Mouse (Mus musculus) kidney, embryonic 16.5 days (tissue): ENCODE data around the gene Fads1. TPM values are rescaled to one million over a fixed set of nuclear protein-coding genes. Genes with fewer than 3 reads are reported as not detected.

ENCODE experiments used
- ATAC-seq: fragments of 200-750 bp; cut with Nextera tagmentation; 2 replicates; pipeline ENCODE4 v1.8.0; 2017; ENCODE audit warnings: moderate TSS enrichment; ENCODE audit not compliant: low FRiP score, low TSS enrichment
- H3K27ac ChIP-seq: fragments of 300-500 bp; sonication (generic); 2 replicates; pipeline ENCODE4 v1.5.1; 2014; ENCODE audit warnings: low read length
- H3K27me3 ChIP-seq: fragments of 300-500 bp; sonication (generic); 2 replicates; pipeline ENCODE4 v1.6.1; 2014; ENCODE audit warnings: low read length, control low read depth, mixed read lengths; ENCODE audit not compliant: insufficient read depth
- H3K36me3 ChIP-seq: fragments of 300-500 bp; sonication (generic); 2 replicates; pipeline ENCODE4 v1.6.1; 2014; ENCODE audit warnings: low read length, control low read depth, mixed read lengths; ENCODE audit not compliant: insufficient read depth
- H3K4me1 ChIP-seq: fragments of 300-500 bp; sonication (generic); 2 replicates; pipeline ENCODE4 v1.6.1; 2014; ENCODE audit warnings: low read length, control low read depth, mixed read lengths; ENCODE audit not compliant: insufficient read depth
- H3K4me2 ChIP-seq: fragments of 300-500 bp; sonication (generic); replicated peaks from 2 replicates; pipeline ENCODE4 v1.6.1; 2014; ENCODE audit warnings: low read depth, low read length
- H3K4me3 ChIP-seq: fragments of 300-500 bp; sonication (generic); 2 replicates; pipeline ENCODE4 v1.5.1; 2014; ENCODE audit warnings: mild to moderate bottlenecking, low read length
- H3K9ac ChIP-seq: fragments of 300-500 bp; sonication (generic); replicated peaks from 2 replicates; pipeline ENCODE4 v1.6.1; 2014; ENCODE audit warnings: low read length
- H3K9me3 ChIP-seq: fragments of 300-500 bp; sonication (generic); 2 replicates; pipeline ENCODE4 v1.6.1; 2016; ENCODE audit warnings: low read length, control low read depth
- WGBS: fragments of 180-500 bp; shearing (Covaris S2); extraction: QIAGEN DNeasy Blood & Tissue Kit; methylation state at CpG from one replicate; pipeline ENCODE4 v1.1.7; 2014; 5-methylcytosine and 5-hydroxymethylcytosine counted together
- polyA plus RNA-seq: library from polyadenylated mRNA; unstranded; fragments of >200 nt; fragmentation: Nextera tagmentation; extraction: Ambion mirVana; gene quantifications from 2 replicates; pipeline ENCODE4 v1.2.1, GENCODE M21; 2015

The Fads1 gene
- polyA plus RNA-seq, 1 experiment from 2014 or later = 95.4 TPM

- WGBS = 65% methylated on average over 6 of the region's 6 CpGs
- H3K27ac ChIP-seq = no peak overlapping the region
- H3K9ac ChIP-seq = no peak overlapping the region
- no peak overlapping the region for H3K4me2 ChIP-seq
- no peaks in the 10 kb centered on the region for H3K27me3 ChIP-seq
- H3K36me3 ChIP-seq = no peaks in the 10 kb centered on the region
- no peak overlapping the region for H3K4me3 ChIP-seq
- ATAC-seq = no peak
- H3K9me3 ChIP-seq = no peaks in the 10 kb centered on the region
- H3K4me1 ChIP-seq = peaks cover 17% of the 10 kb centered on the region
These were observed 36.9 kb downstream of the Fads1 start for GRCm38 (mm10) chr19:10219593-10219992.

GRCm38 (mm10) chr19:10221585-10221984 lies 38.9 kb downstream of the Fads1 start:
- Histone ChIP-seq H3K9me3 (no peaks in the 10 kb centered on the region), H3K27ac (no peak overlapping the region), H3K4me1 (peaks cover 28% of the 10 kb centered on the region), H3K36me3 (no peaks in the 10 kb centered on the region), H3K9ac (no peak overlapping the region), H3K27me3 (no peaks in the 10 kb centered on the region), H3K4me3 (no peak overlapping the region), H3K4me2 (no peak overlapping the region)
- 28% methylated on average over 4 of the region's 4 CpGs for WGBS
- ATAC-seq = peak; percentile 13; the same call in 1 of the 2 replicates

- Histone ChIP-seq H3K4me3 (no peak overlapping the region), H3K36me3 (no peaks in the 10 kb centered on the region), H3K27ac (no peak overlapping the region), H3K4me1 (peaks cover 28% of the 10 kb centered on the region), H3K9me3 (no peaks in the 10 kb centered on the region), H3K27me3 (no peaks in the 10 kb centered on the region), H3K4me2 (no peak overlapping the region), H3K9ac (no peak overlapping the region)
- 25% methylated on average over 8 of the region's 8 CpGs for WGBS
- ATAC-seq = no peak
These were observed 40.0 kb downstream of the Fads1 start for GRCm38 (mm10) chr19:10222656-10223055.

- Histone ChIP-seq H3K4me3 (no peak overlapping the region), H3K9me3 (no peaks in the 10 kb centered on the region), H3K4me2 (no peak overlapping the region), H3K9ac (no peak overlapping the region), H3K27me3 (no peaks in the 10 kb centered on the region), H3K4me1 (peaks cover 28% of the 10 kb centered on the region), H3K27ac (no peak overlapping the region), H3K36me3 (no peaks in the 10 kb centered on the region)
- 80% methylated on average over 4 of the region's 4 CpGs for WGBS
- no peak for ATAC-seq
These were observed 40.9 kb downstream of the Fads1 start for GRCm38 (mm10) chr19:10223561-10223960.

DNA sequence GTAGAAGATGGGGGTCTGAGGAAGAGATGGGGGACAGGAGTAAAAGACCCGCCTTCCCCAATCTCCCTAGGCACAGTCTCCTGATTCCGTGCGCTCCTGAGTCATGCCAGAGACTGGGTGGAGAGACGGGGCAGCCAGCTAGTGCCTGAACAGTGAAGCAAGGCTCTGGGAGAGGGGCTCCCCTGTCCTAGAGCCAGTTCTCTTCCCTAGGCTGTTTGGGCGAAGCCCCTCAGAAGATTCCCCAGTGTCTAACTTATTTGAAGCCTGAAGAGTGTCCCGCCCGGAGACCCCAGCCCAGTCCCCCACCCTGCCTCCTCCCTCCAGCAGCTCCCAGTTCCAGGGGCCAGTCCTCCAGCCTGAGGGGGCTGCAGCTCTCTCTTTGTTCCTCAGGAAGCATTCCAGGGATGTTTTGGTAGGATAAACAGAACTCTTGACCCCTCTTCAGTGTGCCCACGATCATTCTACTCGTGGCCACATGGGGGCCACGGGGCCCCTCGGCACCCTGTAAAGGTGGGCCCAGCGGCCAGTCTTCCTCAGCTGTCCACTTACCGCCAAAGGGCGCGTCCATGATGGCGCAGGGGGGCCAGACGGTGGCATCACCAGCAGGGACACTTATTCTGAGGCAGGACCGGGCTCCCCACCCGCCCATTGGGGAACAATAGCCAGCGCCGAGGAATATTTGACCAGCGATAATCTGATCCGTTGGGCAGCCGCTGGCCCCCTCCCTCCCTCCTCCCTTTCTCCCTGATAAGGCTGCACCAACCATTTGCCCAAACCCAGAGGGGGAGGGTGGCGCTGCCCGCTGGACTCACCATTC lies 42.2 kb downstream of the Fads1 start:
- ATAC-seq = peak; percentile 43
- 0 out of 2 replicates have a peak overlapping the region, but pooled peaks have one; percentile 8 for H3K4me3 ChIP-seq
- H3K27ac ChIP-seq = peak overlapping the region; percentile 45; the same call in 1 of the 2 replicates
- H3K36me3 ChIP-seq = no peaks in the 10 kb centered on the region
- H3K4me1 ChIP-seq = peaks cover 28% of the 10 kb centered on the region
- no peaks in the 10 kb centered on the region for H3K9me3 ChIP-seq
- peak overlapping the region; percentile 46 for H3K9ac ChIP-seq
- H3K4me2 ChIP-seq = peak overlapping the region; percentile 38
- H3K27me3 ChIP-seq = no peaks in the 10 kb centered on the region
- 21% methylated on average over 26 of the region's 26 CpGs for WGBS

DNA sequence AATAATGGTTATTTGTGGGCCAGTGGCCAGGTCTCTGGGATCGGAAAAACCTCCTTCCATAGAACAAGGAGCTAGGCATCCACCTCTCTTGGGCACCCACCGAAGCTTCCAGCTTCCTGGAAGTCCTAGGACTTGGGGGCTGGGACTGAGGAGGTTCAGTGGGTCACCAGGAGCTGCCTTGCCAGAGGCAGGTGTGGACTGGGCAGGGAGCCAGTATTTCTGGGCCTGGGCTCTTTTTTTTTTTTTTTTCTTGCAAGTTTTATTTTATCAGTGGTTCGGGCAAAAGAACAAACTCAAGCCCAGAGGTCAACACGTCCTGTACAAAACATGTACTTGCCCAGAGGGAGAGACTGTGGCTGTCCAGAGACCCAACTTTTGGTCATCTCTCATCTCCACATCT lies 43.1 kb downstream of the Fads1 start:
- Histone ChIP-seq H3K4me1 (peaks cover 28% of the 10 kb centered on the region), H3K36me3 (no peaks in the 10 kb centered on the region), H3K27me3 (no peaks in the 10 kb centered on the region), H3K4me3 (no peak overlapping the region), H3K27ac (no peak overlapping the region), H3K4me2 (no peak overlapping the region), H3K9ac (no peak overlapping the region), H3K9me3 (no peaks in the 10 kb centered on the region)
- no peak for ATAC-seq
- 47% methylated on average over 4 of the region's 4 CpGs for WGBS

GRCm38 (mm10) chr19:10231016-10231415 lies 48.3 kb downstream of the Fads1 start:
- 4% methylated on average over 7 of the region's 7 CpGs for WGBS
- ATAC-seq = no peak; the same call in none of the 2 replicates

GRCm38 (mm10) chr19:10231871-10232270 lies 49.2 kb downstream of the Fads1 start:
- Histone ChIP-seq H3K27ac (no peak overlapping the region), H3K36me3 (no peaks in the 10 kb centered on the region)
- ATAC-seq = no peak

More at GRCm38 (mm10) chr19:10231016-10231415, 48.3 kb downstream of the Fads1 start:
- Histone ChIP-seq H3K9me3 (no peaks in the 10 kb centered on the region), H3K4me3 (no peak overlapping the region), H3K27me3 (no peaks in the 10 kb centered on the region), H3K36me3 (no peaks in the 10 kb centered on the region), H3K4me2 (no peak overlapping the region), H3K9ac (no peak overlapping the region), H3K27ac (no peak overlapping the region), H3K4me1 (peaks cover 11% of the 10 kb centered on the region)

GRCm38 (mm10) chr19:10232327-10233017 lies 49.8 kb downstream of the Fads1 start:
- no peak overlapping the region for H3K27ac ChIP-seq
- H3K9me3 ChIP-seq = no peaks in the 10 kb centered on the region
- H3K4me1 ChIP-seq = peaks cover 14% of the 10 kb centered on the region
- no peaks in the 10 kb centered on the region for H3K36me3 ChIP-seq
- H3K9ac ChIP-seq = no peak overlapping the region
- H3K4me3 ChIP-seq = no peak overlapping the region
- no peaks in the 10 kb centered on the region for H3K27me3 ChIP-seq
- 55% methylated on average over 9 of the region's 9 CpGs for WGBS
- no peak overlapping the region for H3K4me2 ChIP-seq
- no peak for ATAC-seq

More at GRCm38 (mm10) chr19:10231871-10232270, 49.2 kb downstream of the Fads1 start:
- Histone ChIP-seq H3K4me3 (no peak overlapping the region), H3K4me2 (no peak overlapping the region), H3K9ac (no peak overlapping the region), H3K4me1 (peaks cover 14% of the 10 kb centered on the region), H3K9me3 (no peaks in the 10 kb centered on the region), H3K27me3 (no peaks in the 10 kb centered on the region)
- WGBS = 34% methylated on average over 5 of the region's 5 CpGs
